Mouse (Mus musculus): Measurements from ENCODE around the gene Eno1.

DNA sequence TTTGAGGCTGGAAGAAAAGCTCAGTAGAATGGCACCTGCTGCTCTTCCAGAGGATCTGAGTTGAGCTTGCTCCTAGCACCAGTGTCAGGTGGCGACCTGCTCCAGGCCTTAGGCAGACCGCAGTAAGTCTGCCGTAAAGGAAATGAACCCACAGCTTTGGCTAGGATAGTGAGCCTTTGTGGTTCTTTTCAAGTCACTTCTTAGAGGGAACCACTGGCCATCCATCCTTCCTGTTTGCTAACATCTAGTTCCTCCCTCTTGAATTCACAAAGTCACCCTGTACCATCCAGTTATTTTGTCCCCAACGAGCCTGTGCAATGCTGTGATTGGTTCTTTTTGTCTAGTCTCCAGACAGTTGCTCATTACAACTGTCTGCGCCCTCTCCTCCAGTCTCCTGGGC lies 6.2 kb downstream of the Eno1 start:
- no peak for TF ChIP-seq CTCF (IDR thresholded peaks at IDR 0.05; ENCODE audit: low read depth, low read length)
- TF ChIP-seq POLR2A (IDR thresholded peaks at IDR 0.05; ENCODE audit: borderline replicate concordance, low read depth, low read length) = no peak

Measured in bone marrow macrophage, adult 2 months (primary cell).